Mouse (Mus musculus) brain, adult 10 weeks (tissue): ENCODE data around the gene Gm49391. TPM values are rescaled to one million over a fixed set of nuclear protein-coding genes. Genes with fewer than 3 reads are reported as not detected.

Experiments
- polyA plus RNA-seq: library from polyadenylated mRNA; stranded (reverse); fragments of 350-450 nt; fragmentation: Illumina TruSeq; extraction: RNeasy Lipid Tissue Mini Kit (QIAGEN cat#74804); gene quantifications from one replicate; pipeline ENCODE4 v1.2.3, GENCODE M21; 2015; ENCODE audit warnings: low read depth, low replicate concordance

Gene Gm49391
- 0.54 TPM for polyA plus RNA-seq

GRCm38 (mm10) chr13:60936500-60936901, at the start of gene Gm49391, which contains the start of gene Ctla2a:
TSS of gene Gm49391 (minus strand) at chr13:60936571.
TSS of gene Ctla2a (minus strand) at chr13:60936625.

GRCm38 (mm10) chr13:60941884-60942283, 5.5 kb upstream of the Gm49391 start, which contains the start of gene Tpbpa:
TSS of gene Tpbpa (minus strand) at chr13:60941984.

GRCm38 (mm10) chr13:60935490-60935889, 881 bp downstream of the Gm49391 start, which contains the start of gene Gm49393:
TSS of gene Gm49393 (minus strand) at chr13:60935590.

GRCm38 (mm10) chr13:60904780-60905179, 31.6 kb downstream of the Gm49391 start, which contains the start of gene Tpbpb:
TSS of gene Tpbpb (minus strand) at chr13:60904880.

GRCm38 (mm10) chr13:60897328-60897727, 39.0 kb downstream of the Gm49391 start, which contains the start of gene Ctla2b:
TSS of gene Ctla2b (minus strand) at chr13:60897447.

GRCm38 (mm10) chr13:60896794-60897193, 39.6 kb downstream of the Gm49391 start, which contains the start of gene Gm49392:
TSS of gene Gm49392 (minus strand) at chr13:60896894.

GRCm38 (mm10) chr13:60864281-60864680, 72.1 kb downstream of the Gm49391 start, which contains the start of gene 4930486L24Rik:
TSS of gene 4930486L24Rik (minus strand) at chr13:60864475.

Other genes starting within 250 kb of the Gm49391 start
- gene BC051665, start 150.2 kb downstream of the Gm49391 start, polyA plus RNA-seq, result not detected
- not detected for gene Ctsll3, start 133.7 kb downstream of the Gm49391 start, polyA plus RNA-seq
- 0.40 TPM for gene 4930486L24Rik, start 72.1 kb downstream of the Gm49391 start, polyA plus RNA-seq
- gene Gm49392, start 39.7 kb downstream of the Gm49391 start, polyA plus RNA-seq, result not detected
- gene Ctla2b, start 39.1 kb downstream of the Gm49391 start, polyA plus RNA-seq, result 1.7 TPM
- gene Tpbpb, start 31.7 kb downstream of the Gm49391 start, polyA plus RNA-seq, result not detected
- not detected for gene Gm49393, start 981 bp downstream of the Gm49391 start, polyA plus RNA-seq
- gene Ctla2a, start 54 bp upstream of the Gm49391 start, polyA plus RNA-seq, result 12.0 TPM
- gene Tpbpa, start 5.4 kb upstream of the Gm49391 start, polyA plus RNA-seq, result not detected
- not detected for gene Ctsj, start 69.4 kb upstream of the Gm49391 start, polyA plus RNA-seq
- not detected for gene Ctsq, start 104.1 kb upstream of the Gm49391 start, polyA plus RNA-seq
- not detected for gene Ctsr, start 227.7 kb upstream of the Gm49391 start, polyA plus RNA-seq